Mouse (Mus musculus): ENCODE results near the gene Srsf2. TPM values are rescaled to one million over a fixed set of nuclear protein-coding genes. Genes with fewer than 3 reads are reported as not detected.

The Srsf2 gene
- total RNA-seq, 2 experiments from 2014 or later: 150 to 158 TPM

GRCm38 (mm10) chr11:116880839-116881238, 27.9 kb upstream of the Srsf2 start:
- intact Hi-C loops (cut with DNase I): loop anchor here (5.0 kb wide), 1 partner anchor 36 kb away; the partner anchor contains the start of gene Mgat5b
- Histone ChIP-seq H3K27ac (no peak overlapping the region), H3K4me3 (no peak overlapping the region)
- no peak for TF ChIP-seq CTCF (IDR thresholded peaks at IDR 0.05)
- DNase-seq (ENCODE audit: extremely low spot score in 1 of 2, low spot score in 2 of 2): no peak

GRCm38 (mm10) chr11:116878454-116878853, 25.6 kb upstream of the Srsf2 start:
- DNase-seq (ENCODE audit: extremely low spot score in 1 of 2, low spot score in 2 of 2): no peak
- intact Hi-C loops (cut with DNase I): no loop called here
- TF ChIP-seq CTCF (IDR thresholded peaks at IDR 0.05): no peak
- Histone ChIP-seq H3K27ac (no peak overlapping the region), H3K4me3 (no peak overlapping the region)

GRCm38 (mm10) chr11:116873987-116874386, 21.1 kb upstream of the Srsf2 start:
- no peak for TF ChIP-seq CTCF (IDR thresholded peaks at IDR 0.05)
- Histone ChIP-seq H3K27ac (no peak overlapping the region), H3K4me3 (no peak overlapping the region)
- DNase-seq (ENCODE audit: extremely low spot score in 1 of 2, low spot score in 2 of 2): no peak
- intact Hi-C loops (cut with DNase I): no loop called here

- intact Hi-C loops (cut with DNase I): no loop called here
- H3K4me3 ChIP-seq: no peak overlapping the region
- no peak for TF ChIP-seq CTCF (IDR thresholded peaks at IDR 0.05)
- DNase-seq (ENCODE audit: extremely low spot score in 1 of 2, low spot score in 2 of 2): no peak
- H3K27ac ChIP-seq: no peak overlapping the region
Observed at GRCm38 (mm10) chr11:116871538-116871937, 18.6 kb upstream of the Srsf2 start.

GRCm38 (mm10) chr11:116869641-116870040, 16.7 kb upstream of the Srsf2 start:
- no peak for TF ChIP-seq CTCF (IDR thresholded peaks at IDR 0.05)
- DNase-seq (ENCODE audit: extremely low spot score in 1 of 2, low spot score in 2 of 2): no peak
- intact Hi-C loops (cut with DNase I): no loop called here
- Histone ChIP-seq H3K27ac (no peak overlapping the region), H3K4me3 (no peak overlapping the region)

GRCm38 (mm10) chr11:116869223-116869622, 16.3 kb upstream of the Srsf2 start:
- intact Hi-C loops (cut with DNase I): no loop called here
- DNase-seq (ENCODE audit: extremely low spot score in 1 of 2, low spot score in 2 of 2): no peak
- no peak for TF ChIP-seq CTCF (IDR thresholded peaks at IDR 0.05)
- no peak overlapping the region for H3K4me3 ChIP-seq
- no peak overlapping the region for H3K27ac ChIP-seq

GRCm38 (mm10) chr11:116868129-116868528, 15.2 kb upstream of the Srsf2 start:
- intact Hi-C loops (cut with DNase I): no loop called here
- Histone ChIP-seq H3K4me3 (no peak overlapping the region), H3K27ac (no peak overlapping the region; the same call in 1 of the 2 replicates)
- DNase-seq (ENCODE audit: extremely low spot score in 1 of 2, low spot score in 2 of 2): no peak
- no peak for TF ChIP-seq CTCF (IDR thresholded peaks at IDR 0.05)

- intact Hi-C loops (cut with DNase I): no loop called here
- no peak for DNase-seq (ENCODE audit: extremely low spot score in 1 of 2, low spot score in 2 of 2)
- no peak overlapping the region for H3K4me3 ChIP-seq
Observed at GRCm38 (mm10) chr11:116865945-116866585, 13.2 kb upstream of the Srsf2 start.

GRCm38 (mm10) chr11:116864444-116864843, 11.6 kb upstream of the Srsf2 start:
- H3K27ac ChIP-seq: no peak overlapping the region
- H3K4me3 ChIP-seq: no peak overlapping the region
- no peak for TF ChIP-seq CTCF (IDR thresholded peaks at IDR 0.05)
- no peak for DNase-seq (ENCODE audit: extremely low spot score in 1 of 2, low spot score in 2 of 2)
- intact Hi-C loops (cut with DNase I): no loop called here

More at GRCm38 (mm10) chr11:116865945-116866585, 13.2 kb upstream of the Srsf2 start:
- H3K27ac ChIP-seq: no peak overlapping the region
- TF ChIP-seq CTCF (IDR thresholded peaks at IDR 0.05): no peak

GRCm38 (mm10) chr11:116857183-116857850, 4.4 kb upstream of the Srsf2 start:
- Histone ChIP-seq H3K27ac (no peak overlapping the region), H3K4me3 (no peak overlapping the region)
- intact Hi-C loops (cut with DNase I): no loop called here
- DNase-seq (ENCODE audit: extremely low spot score in 1 of 2, low spot score in 2 of 2): no peak
- no peak for TF ChIP-seq CTCF (IDR thresholded peaks at IDR 0.05)

GRCm38 (mm10) chr11:116854279-116854678, 1.4 kb upstream of the Srsf2 start:
- intact Hi-C loops (cut with DNase I): no loop called here
- H3K4me3 ChIP-seq: peak overlapping the region; percentile 78
- no peak for TF ChIP-seq CTCF (IDR thresholded peaks at IDR 0.05)
- no peak for DNase-seq (ENCODE audit: extremely low spot score in 1 of 2, low spot score in 2 of 2)
- H3K27ac ChIP-seq: no peak overlapping the region

GRCm38 (mm10) chr11:116853512-116853928, 626 bp upstream of the Srsf2 start:
- intact Hi-C loops (cut with DNase I): loop anchor here (1.0 kb wide), 1 partner anchor 10 kb away; the partner anchor contains the start of genes Jmjd6 and Mettl23
- Histone ChIP-seq H3K27ac (peak overlapping the region; percentile 96), H3K4me3 (peak overlapping the region; percentile 78)
- peak; percentile 97 to 98 for DNase-seq (ENCODE audit: extremely low spot score in 1 of 2, low spot score in 2 of 2)
- no peak for TF ChIP-seq CTCF (IDR thresholded peaks at IDR 0.05)
